Comparison of ENCODE assay signal across 8 mouse cellular contexts in genomic region chr1:128102641-128103461, GRCm38 (mm10). TPM values are rescaled to one million over a fixed set of nuclear protein-coding genes. Genes with fewer than 3 reads are reported as not detected.
A peak's percentile ranks its signal among the peaks of the same experiment; 100 is the strongest.
DNase-seq lines count a peak whose midpoint lies in the region; ATAC-seq lines count a peak whose summit lies in the region.

Zranb3 (minus strand) TSS chr1:128103047.
R3hdm1 (plus strand) TSS chr1:128103301.

- H3K9ac ChIP-seq in kidney, embryonic 15.5 days: peak within 1 kb of the TSS; percentile 88

- H3K4me2 ChIP-seq in kidney, embryonic 15.5 days: peak within 1 kb of the TSS; percentile 76

- no peaks in the 10 kb centered on the region for H3K36me3 ChIP-seq in heart, embryonic 10.5 days
- H3K36me3 ChIP-seq in kidney, embryonic 15.5 days: no peaks in the 10 kb centered on the region

- under 1% methylated on average over 43 of the region's 43 CpGs for WGBS in heart, embryonic 10.5 days
- WGBS in kidney, embryonic 15.5 days: under 1% methylated on average over 37 of the region's 43 CpGs

- peak within 1 kb of the TSS; percentile 86 for H3K4me3 ChIP-seq in heart, embryonic 10.5 days
- peak within 1 kb of the TSS; percentile 98 for H3K4me3 ChIP-seq in kidney, embryonic 15.5 days (replicated peaks)

- DNase-seq in B cell, adult 2 months: peak; percentile 94 to 96
- peak; percentile 100 for DNase-seq in brain, adult 2 months (ENCODE audit: low read depth, low spot score)
- DNase-seq in heart, embryonic 10.5 days (ENCODE audit: low spot score): peak; percentile 99
- peak; percentile 96 for DNase-seq in liver
- peak; percentile 96 to 97 for DNase-seq in spleen, postnatal 4 days (ENCODE audit: low spot score in 2 of 2)

- no peaks in the 10 kb centered on the region for H3K27me3 ChIP-seq in heart, embryonic 10.5 days (ENCODE audit: insufficient read depth, poor library complexity, severe bottlenecking)
- no peaks in the 10 kb centered on the region for H3K27me3 ChIP-seq in kidney, embryonic 15.5 days

- H3K4me1 ChIP-seq in heart, embryonic 10.5 days: peaks cover 8% of the 10 kb centered on the region
- H3K4me1 ChIP-seq in kidney, embryonic 15.5 days: peaks cover 12% of the 10 kb centered on the region

- no peaks in the 10 kb centered on the region for H3K9me3 ChIP-seq in heart, embryonic 10.5 days
- H3K9me3 ChIP-seq in kidney, embryonic 15.5 days (replicated peaks): no peaks in the 10 kb centered on the region

- peak; percentile 90 for ATAC-seq in erythroblast, adult 5-6 weeks (replicated peaks; ENCODE audit: low FRiP score, poor library complexity, severe bottlenecking)
- ATAC-seq in kidney, embryonic 15.5 days (replicated peaks; ENCODE audit: low FRiP score): peak; percentile 95
- peak; percentile 96 for ATAC-seq in monocyte, adult 5-6 weeks (replicated peaks; ENCODE audit: insufficient number of reproducible peaks, low FRiP score, low TSS enrichment, poor library complexity, severe bottlenecking)

- peak within 1 kb of the TSS; percentile 91 for H3K27ac ChIP-seq in heart, embryonic 10.5 days
- H3K27ac ChIP-seq in kidney, embryonic 15.5 days: peak within 1 kb of the TSS; percentile 95

RNA-seq across cellular contexts. Expression of gene Zranb3, which starts in this region (rescaled TPM):
- total RNA-seq in erythroblast, adult 5-6 weeks (2015; ENCODE audit: low replicate concordance): 1.5 and 9.2 TPM in 2 replicates
- total RNA-seq in erythroblast, adult 5-6 weeks (2017; ENCODE audit: low replicate concordance): 4.5 and 6.4 TPM in 2 replicates
- 8.4 and 11.7 TPM in 2 replicates for polyA plus RNA-seq in heart, embryonic 10.5 days (2016; fragmentation: Nextera tagmentation; extraction: Ambion mirVana)
- polyA plus RNA-seq in kidney, embryonic 15.5 days (2015; fragmentation: Nextera tagmentation; extraction: Ambion mirVana): 10.4 and 11.4 TPM in 2 replicates
- total RNA-seq in monocyte, adult 5-6 weeks (2017): 1.9 to 5.7 TPM (median 5.4 TPM) in 3 replicates

RNA-seq across cellular contexts. Expression of gene R3hdm1, which starts in this region (rescaled TPM):
- total RNA-seq in erythroblast, adult 5-6 weeks (2015; ENCODE audit: low replicate concordance): 36.3 and 44.5 TPM in 2 replicates
- total RNA-seq in erythroblast, adult 5-6 weeks (2017; ENCODE audit: low replicate concordance): 28.8 and 49.8 TPM in 2 replicates
- 53.1 and 62.3 TPM in 2 replicates for polyA plus RNA-seq in heart, embryonic 10.5 days (2016; fragmentation: Nextera tagmentation; extraction: Ambion mirVana)
- 63.3 and 65.7 TPM in 2 replicates for polyA plus RNA-seq in kidney, embryonic 15.5 days (2015; fragmentation: Nextera tagmentation; extraction: Ambion mirVana)
- 41.9 to 91.3 TPM (median 53.3 TPM) in 3 replicates for total RNA-seq in monocyte, adult 5-6 weeks (2017)

Comparison
In these comparisons a context has a peak if more than half of its experiments do, and no peak if none do; other contexts are left out.
1. Peak in every context shown above with its lines: DNase-seq, ATAC-seq, H3K4me3 ChIP-seq and H3K27ac ChIP-seq.